8 mouse cellular contexts compared by ENCODE assay signal in genomic region chr11:94211124-94211603, GRCm38 (mm10). TPM values are rescaled to one million over a fixed set of nuclear protein-coding genes. Genes with fewer than 3 reads are reported as not detected.
DNase-seq lines count a peak whose midpoint lies in the region; ATAC-seq lines count a peak whose summit lies in the region.

TSS of gene Tob1 (plus strand) at chr11:94211454.

- peaks cover 16% of the 10 kb centered on the region for H3K36me3 ChIP-seq in hindbrain, embryonic 13.5 days

- H3K4me2 ChIP-seq in hindbrain, embryonic 13.5 days, result peak within 1 kb of the TSS; percentile 96

- no peaks in the 10 kb centered on the region for H3K9me3 ChIP-seq in hindbrain, embryonic 13.5 days

- no peaks in the 10 kb centered on the region for H3K27me3 ChIP-seq in hindbrain, embryonic 13.5 days

- peak; percentile 100 for DNase-seq in NIH3T3 (ENCODE audit: low read depth)
- peak; percentile 99 to 100 for DNase-seq in cerebellum, postnatal 10 days
- peak; percentile 97 to 98 for DNase-seq in frontal cortex, postnatal 14 days (ENCODE audit: low spot score in 2 of 2)
- peak; percentile 92 to 98 for DNase-seq in layer of hippocampus, postnatal 25 days (ENCODE audit: extremely low spot score in 1 of 2, low spot score in 1 of 2)
- peak; percentile 99 for DNase-seq in lung, postnatal 25 days (ENCODE audit: low spot score)
- DNase-seq in retina, embryonic 14.5 days (ENCODE audit: low spot score), result peak; percentile 99
- DNase-seq in thymus, postnatal 4 days, result peak; percentile 98

- peak within 1 kb of the TSS; percentile 73 for H3K4me3 ChIP-seq in hindbrain, embryonic 13.5 days

- peaks cover 33% of the 10 kb centered on the region for H3K4me1 ChIP-seq in hindbrain, embryonic 13.5 days (replicated peaks)

- peak within 1 kb of the TSS; percentile 94 for H3K9ac ChIP-seq in hindbrain, embryonic 13.5 days

- ATAC-seq in hindbrain, embryonic 13.5 days (ENCODE audit: low FRiP score), result peak; percentile 97

- H3K27ac ChIP-seq in hindbrain, embryonic 13.5 days, result peak within 1 kb of the TSS; percentile 99

- WGBS in hindbrain, embryonic 13.5 days, result 0% methylated on average over 25 of the region's 55 CpGs

RNA-seq across cellular contexts. Expression of gene Tob1, which starts in this region (rescaled TPM):
- polyA plus RNA-seq in hindbrain, embryonic 13.5 days (2015; fragmentation: Nextera tagmentation; extraction: Ambion mirVana), result 32.3 and 36.0 TPM in 2 replicates
- total RNA-seq in layer of hippocampus, postnatal 25 days (2021), result 10 to 100 TPM; 41.8 to 42.4 TPM

Comparison
In these comparisons a context has a peak if more than half of its experiments do, and no peak if none do; other contexts are left out.
1. Peak in every context shown above with its lines: DNase-seq, ATAC-seq, H3K4me3 ChIP-seq and H3K27ac ChIP-seq.